Mouse (Mus musculus) megakaryocyte, embryonic 14.5 days (primary cell): ENCODE data around the gene Mpi. TPM values are rescaled to one million over a fixed set of nuclear protein-coding genes. Genes with fewer than 3 reads are reported as not detected.

ENCODE experiments used
- H3K27me3 ChIP-seq: replicated peaks from 2 replicates; pipeline ENCODE3; 2012; ENCODE audit warnings: inconsistent platforms
- H3K36me3 ChIP-seq: replicated peaks from 2 replicates; pipeline ENCODE3; 2012; ENCODE audit warnings: low read length, inconsistent platforms, mixed read lengths
- H3K4me1 ChIP-seq: 2 replicates; pipeline ENCODE4 v1.6.1; 2012; ENCODE audit warnings: inconsistent platforms
- H3K4me3 ChIP-seq: replicated peaks from 2 replicates; pipeline ENCODE3; 2012; ENCODE audit warnings: moderate library complexity, mild to moderate bottlenecking, inconsistent platforms
- H3K9me3 ChIP-seq: 2 replicates; pipeline ENCODE4 v1.6.1; 2012; ENCODE audit warnings: inconsistent platforms
- FLI1 ChIP-seq: IDR thresholded peaks from 2 replicates; pipeline ENCODE4 v1.6.1; 2012; ENCODE audit warnings: low read length, inconsistent platforms, mixed read lengths
- GATA1 ChIP-seq: IDR thresholded peaks from 3 replicates; pipeline ENCODE4 v1.6.1; 2012; ENCODE audit warnings: mixed read lengths, low read length, inconsistent platforms, borderline replicate concordance
- polyA plus RNA-seq: library from polyadenylated mRNA; stranded (reverse); fragments of >175 nt; gene quantifications from 2 replicates; pipeline ENCODE4 v1.2.3, GENCODE M21; 2012; ENCODE audit warnings: low replicate concordance; ENCODE audit not compliant: insufficient read depth

Mpi gene
- polyA plus RNA-seq, 1 experiment = 4.5 TPM

GRCm38 (mm10) chr9:57517113-57517512 lies 35.5 kb downstream of the Mpi start:
- TF ChIP-seq FLI1 (no peak), GATA1 (no peak)
- H3K4me3 ChIP-seq = no peak overlapping the region
- H3K4me1 ChIP-seq = peaks cover 13% of the 10 kb centered on the region; the same call in 1 of the 2 replicates
- peaks cover 20% of the 10 kb centered on the region for H3K27me3 ChIP-seq
- H3K9me3 ChIP-seq = peaks cover 10% of the 10 kb centered on the region; the same call in 1 of the 2 replicates
- peaks cover 2% of the 10 kb centered on the region for H3K36me3 ChIP-seq

GRCm38 (mm10) chr9:57510577-57510976 lies 42.0 kb downstream of the Mpi start:
- Histone ChIP-seq H3K27me3 (peaks cover 52% of the 10 kb centered on the region), H3K9me3 (peaks cover 18% of the 10 kb centered on the region; the same call in 1 of the 2 replicates), H3K4me3 (no peak overlapping the region), H3K36me3 (no peaks in the 10 kb centered on the region), H3K4me1 (peaks cover 23% of the 10 kb centered on the region)
- no peak for TF ChIP-seq FLI1

GRCm38 (mm10) chr9:57505700-57506099 lies 46.9 kb downstream of the Mpi start:
- TF ChIP-seq FLI1 (no peak), GATA1 (no peak; the same call in 2 of the 3 replicates)
- H3K9me3 ChIP-seq = peaks cover 7% of the 10 kb centered on the region; the same call in 1 of the 2 replicates
- H3K4me1 ChIP-seq = peaks cover 58% of the 10 kb centered on the region
- peak overlapping the region; percentile 64 for H3K4me3 ChIP-seq
- H3K36me3 ChIP-seq = no peaks in the 10 kb centered on the region
- H3K27me3 ChIP-seq = peaks cover 76% of the 10 kb centered on the region

GRCm38 (mm10) chr9:57504891-57505290 lies 47.7 kb downstream of the Mpi start:
- H3K27me3 ChIP-seq = peaks cover 76% of the 10 kb centered on the region
- TF ChIP-seq FLI1 = no peak
- TF ChIP-seq GATA1 = no peak
- H3K4me3 ChIP-seq = no peak overlapping the region
- peaks cover 5% of the 10 kb centered on the region; the same call in 1 of the 2 replicates for H3K9me3 ChIP-seq
- H3K36me3 ChIP-seq = no peaks in the 10 kb centered on the region
- peaks cover 50% of the 10 kb centered on the region for H3K4me1 ChIP-seq

GRCm38 (mm10) chr9:57504381-57504700 lies 48.2 kb downstream of the Mpi start:
- Histone ChIP-seq H3K4me1 (peaks cover 50% of the 10 kb centered on the region), H3K27me3 (peaks cover 79% of the 10 kb centered on the region), H3K36me3 (no peaks in the 10 kb centered on the region), H3K9me3 (peaks cover 5% of the 10 kb centered on the region; the same call in 1 of the 2 replicates), H3K4me3 (peak overlapping the region; percentile 88)
- no peak for TF ChIP-seq GATA1
- no peak for TF ChIP-seq FLI1

GRCm38 (mm10) chr9:57503622-57504380 lies 48.8 kb downstream of the Mpi start, which contains the start of gene Rpp25:
Gene Rpp25, plus strand, starts transcription at chr9:57504026.
- Histone ChIP-seq H3K36me3 (no peaks in the 10 kb centered on the region), H3K27me3 (peaks cover 84% of the 10 kb centered on the region), H3K4me3 (peak within 1 kb of the TSS; percentile 88), H3K9me3 (peaks cover 5% of the 10 kb centered on the region; the same call in 1 of the 2 replicates), H3K4me1 (peaks cover 50% of the 10 kb centered on the region)
- TF ChIP-seq GATA1 (no peak), FLI1 (no peak)

- H3K27me3 ChIP-seq = peaks cover 91% of the 10 kb centered on the region
- no peaks in the 10 kb centered on the region for H3K36me3 ChIP-seq
- TF ChIP-seq GATA1 (no peak), FLI1 (no peak)
- peaks cover 5% of the 10 kb centered on the region; the same call in 1 of the 2 replicates for H3K9me3 ChIP-seq
- peaks cover 50% of the 10 kb centered on the region for H3K4me1 ChIP-seq
- H3K4me3 ChIP-seq = peak overlapping the region; percentile 88
These were observed 49.5 kb downstream of the Mpi start for GRCm38 (mm10) chr9:57502911-57503621.

GRCm38 (mm10) chr9:57501861-57502260 lies 50.7 kb downstream of the Mpi start:
- H3K27me3 ChIP-seq = peaks cover 99% of the 10 kb centered on the region

GRCm38 (mm10) chr9:57501452-57501851 lies 51.1 kb downstream of the Mpi start:
- Histone ChIP-seq H3K27me3 (peaks cover 100% of the 10 kb centered on the region), H3K36me3 (no peaks in the 10 kb centered on the region), H3K4me3 (peak overlapping the region; percentile 18), H3K9me3 (no peaks in the 10 kb centered on the region), H3K4me1 (peaks cover 50% of the 10 kb centered on the region)
- no peak for TF ChIP-seq GATA1
- no peak for TF ChIP-seq FLI1

More at GRCm38 (mm10) chr9:57501861-57502260, 50.7 kb downstream of the Mpi start:
- Histone ChIP-seq H3K9me3 (no peaks in the 10 kb centered on the region), H3K36me3 (no peaks in the 10 kb centered on the region), H3K4me3 (peak overlapping the region; percentile 53), H3K4me1 (peaks cover 50% of the 10 kb centered on the region)
- TF ChIP-seq FLI1 (no peak), GATA1 (no peak)

GRCm38 (mm10) chr9:57498536-57498935 lies 54.0 kb downstream of the Mpi start:
- H3K27me3 ChIP-seq = peaks cover 94% of the 10 kb centered on the region
- peaks cover 10% of the 10 kb centered on the region; the same call in 1 of the 2 replicates for H3K9me3 ChIP-seq
- no peaks in the 10 kb centered on the region for H3K36me3 ChIP-seq
- H3K4me1 ChIP-seq = peaks cover 21% of the 10 kb centered on the region
- TF ChIP-seq FLI1 (no peak), GATA1 (no peak)
- no peak overlapping the region for H3K4me3 ChIP-seq
